9 mouse cellular contexts compared by ENCODE assay signal in the genomic region with DNA sequence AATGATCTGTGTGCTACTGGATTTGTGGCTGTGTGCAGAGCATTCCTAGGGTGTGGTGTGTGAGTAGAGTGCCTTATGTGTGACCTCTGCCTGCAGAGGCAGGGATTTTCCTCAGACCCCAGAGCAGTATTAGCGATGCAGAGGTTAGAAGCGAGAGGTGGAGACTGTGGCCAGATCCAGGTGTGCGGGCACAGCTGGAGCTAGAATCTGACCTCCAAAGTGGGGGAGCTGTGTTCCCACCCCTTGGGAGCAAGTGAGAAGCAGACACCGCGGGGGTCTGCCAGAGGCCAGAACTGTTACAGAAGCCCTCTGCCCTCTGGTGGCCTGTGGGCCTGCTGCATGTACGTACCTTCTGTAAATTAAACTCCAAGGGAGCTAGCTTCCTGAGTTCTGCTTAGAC. TPM values are rescaled to one million over a fixed set of nuclear protein-coding genes. Genes with fewer than 3 reads are reported as not detected.
DNase-seq lines count a peak whose midpoint lies in the region; ATAC-seq lines count a peak whose summit lies in the region.
"Had no signal": no experiment of that assay in that cellular context is flagged by ENCODE, and none has a peak within 500 bp of the region (broad histone marks: within the 10 kb centered on the region; RNA-seq: fewer than 3 reads in every experiment).

No protein-coding gene starts in this region.

- no peak for ATAC-seq in hindbrain, embryonic 12.5 days (ENCODE audit: low FRiP score)
- ATAC-seq in inflammation-experienced regulatory T-cells, adult 6 months: no peak
- ATAC-seq in erythroblast, adult 5-6 weeks (replicated peaks; ENCODE audit: low FRiP score, poor library complexity, severe bottlenecking): no peak

- no peak overlapping the region for H3K9ac ChIP-seq in hindbrain, embryonic 12.5 days
- H3K9ac ChIP-seq: lung, embryonic 15.5 days had no signal

- no peak overlapping the region for H3K4me2 ChIP-seq in hindbrain, embryonic 12.5 days (replicated peaks)
- H3K4me2 ChIP-seq: lung, embryonic 15.5 days had no signal

- WGBS in hindbrain, embryonic 10.5 days: 26% methylated on average over 6 of the region's 6 CpGs
- WGBS in hindbrain, embryonic 12.5 days: 18% methylated on average over 6 of the region's 6 CpGs

- no peaks in the 10 kb centered on the region for H3K9me3 ChIP-seq in hindbrain, embryonic 10.5 days
- no peaks in the 10 kb centered on the region for H3K9me3 ChIP-seq in hindbrain, embryonic 12.5 days (replicated peaks)
- H3K9me3 ChIP-seq: lung, embryonic 15.5 days had no signal

- peak; percentile 45 for DNase-seq in hindbrain, embryonic 10.5 days (ENCODE audit: low spot score)
- DNase-seq in A20 (ENCODE audit: low read depth, low spot score) (peak; percentile 70), ZHBTc4 (ENCODE audit: low read depth, low spot score) (peak; percentile 68)
- peak; percentile 34 for DNase-seq in lung, postnatal 36 days
- DNase-seq in gastrocnemius, postnatal 25 days: no peak

- H3K27me3 ChIP-seq in hindbrain, embryonic 10.5 days (ENCODE audit: insufficient read depth, poor library complexity, severe bottlenecking): peaks cover 13% of the 10 kb centered on the region
- peaks cover 8% of the 10 kb centered on the region; the same call in 1 of the 2 replicates for H3K27me3 ChIP-seq in hindbrain, embryonic 12.5 days
- H3K27me3 ChIP-seq: lung, embryonic 15.5 days had no signal

- H3K27ac ChIP-seq in hindbrain, embryonic 10.5 days: no peak overlapping the region; the same call in 1 of the 2 replicates
- no peak overlapping the region for H3K27ac ChIP-seq in hindbrain, embryonic 12.5 days
- H3K27ac ChIP-seq: lung, embryonic 15.5 days had no signal

- peaks cover 23% of the 10 kb centered on the region for H3K4me1 ChIP-seq in hindbrain, embryonic 10.5 days (replicated peaks)
- no peaks in the 10 kb centered on the region for H3K4me1 ChIP-seq in hindbrain, embryonic 12.5 days
- H3K4me1 ChIP-seq: lung, embryonic 15.5 days had no signal

- H3K4me3 ChIP-seq in hindbrain, embryonic 10.5 days: peak overlapping the region; percentile 23; the same call in 1 of the 2 replicates
- no peak overlapping the region for H3K4me3 ChIP-seq in hindbrain, embryonic 12.5 days
- H3K4me3 ChIP-seq: lung, embryonic 15.5 days had no signal

- H3K36me3 ChIP-seq in hindbrain, embryonic 10.5 days: no peaks in the 10 kb centered on the region
- no peaks in the 10 kb centered on the region for H3K36me3 ChIP-seq in hindbrain, embryonic 12.5 days
- H3K36me3 ChIP-seq: lung, embryonic 15.5 days had no signal

RNA-seq across cellular contexts. Expression of gene Arhgap30, which starts 1.7 kb away (rescaled TPM):
- polyA plus RNA-seq in hindbrain, embryonic 10.5 days (2016; fragmentation: Nextera tagmentation; extraction: Ambion mirVana): 0.82 and 0.98 TPM in 2 replicates
- polyA plus RNA-seq in hindbrain, embryonic 12.5 days (2016; fragmentation: Nextera tagmentation; extraction: Ambion mirVana): 0.83 and 0.98 TPM in 2 replicates
- 10 to 100 TPM; 73.5 to 84.6 (median 78.0) TPM for polyA plus RNA-seq in inflammation-experienced regulatory T-cells, adult 6 months (2017; shearing (Covaris generic))
- total RNA-seq in gastrocnemius, postnatal 25 days (2021): under 1 TPM; 0.49 to 0.86 TPM
- total RNA-seq in erythroblast, adult 5-6 weeks (2015; ENCODE audit: low replicate concordance): 20.1 and 21.1 TPM in 2 replicates
- total RNA-seq in erythroblast, adult 5-6 weeks (2017; ENCODE audit: low replicate concordance): 25.9 and 26.9 TPM in 2 replicates

RNA-seq across cellular contexts. Expression of gene Nectin4, which starts 17.2 kb away (rescaled TPM):
- polyA plus RNA-seq in hindbrain, embryonic 10.5 days (2016; fragmentation: Nextera tagmentation; extraction: Ambion mirVana): 1.5 and 1.7 TPM in 2 replicates
- polyA plus RNA-seq in hindbrain, embryonic 12.5 days (2016; fragmentation: Nextera tagmentation; extraction: Ambion mirVana): 1.6 and 1.7 TPM in 2 replicates
- under 1 TPM in 2 of 3 experiments, not detected in 1; 0.09 to 0.25 TPM for polyA plus RNA-seq in inflammation-experienced regulatory T-cells, adult 6 months (2017; shearing (Covaris generic))
- total RNA-seq in gastrocnemius, postnatal 25 days (2021): not detected
- total RNA-seq in erythroblast, adult 5-6 weeks (2015; ENCODE audit: low replicate concordance): not detected in 2 replicates
- 0.68 TPM in 1 of 2 replicates, not detected in the other for total RNA-seq in erythroblast, adult 5-6 weeks (2017; ENCODE audit: low replicate concordance)

RNA-seq across cellular contexts. Expression of gene Usf1, which starts 24.0 kb away (rescaled TPM):
- 143 and 159 TPM in 2 replicates for polyA plus RNA-seq in hindbrain, embryonic 10.5 days (2016; fragmentation: Nextera tagmentation; extraction: Ambion mirVana)
- polyA plus RNA-seq in hindbrain, embryonic 12.5 days (2016; fragmentation: Nextera tagmentation; extraction: Ambion mirVana): 175 and 182 TPM in 2 replicates
- polyA plus RNA-seq in inflammation-experienced regulatory T-cells, adult 6 months (2017; shearing (Covaris generic)): 10 to 100 TPM; 46.9 to 62.6 (median 57.2) TPM
- total RNA-seq in gastrocnemius, postnatal 25 days (2021): 10 to 100 TPM; 24.6 to 25.2 TPM
- 2.7 and 12.7 TPM in 2 replicates for total RNA-seq in erythroblast, adult 5-6 weeks (2015; ENCODE audit: low replicate concordance)
- 9.1 and 23.1 TPM in 2 replicates for total RNA-seq in erythroblast, adult 5-6 weeks (2017; ENCODE audit: low replicate concordance)

RNA-seq across cellular contexts. Expression of gene Klhdc9, which starts 26.5 kb away (rescaled TPM):
- polyA plus RNA-seq in hindbrain, embryonic 10.5 days (2016; fragmentation: Nextera tagmentation; extraction: Ambion mirVana): 2.1 and 2.5 TPM in 2 replicates
- polyA plus RNA-seq in hindbrain, embryonic 12.5 days (2016; fragmentation: Nextera tagmentation; extraction: Ambion mirVana): 2.0 and 3.6 TPM in 2 replicates
- 1 to 10 TPM in 1 of 3 experiments, under 1 TPM in 1, not detected in 1; 0.54 to 1.4 TPM for polyA plus RNA-seq in inflammation-experienced regulatory T-cells, adult 6 months (2017; shearing (Covaris generic))
- not detected for total RNA-seq in gastrocnemius, postnatal 25 days (2021)
- total RNA-seq in erythroblast, adult 5-6 weeks (2015; ENCODE audit: low replicate concordance): not detected in 2 replicates
- not detected in 2 replicates for total RNA-seq in erythroblast, adult 5-6 weeks (2017; ENCODE audit: low replicate concordance)

RNA-seq across cellular contexts. Expression of gene Tstd1, which starts 31.6 kb away (rescaled TPM):
- 9.7 and 10.1 TPM in 2 replicates for polyA plus RNA-seq in hindbrain, embryonic 10.5 days (2016; fragmentation: Nextera tagmentation; extraction: Ambion mirVana)
- polyA plus RNA-seq in hindbrain, embryonic 12.5 days (2016; fragmentation: Nextera tagmentation; extraction: Ambion mirVana): 8.1 and 9.4 TPM in 2 replicates
- polyA plus RNA-seq in inflammation-experienced regulatory T-cells, adult 6 months (2017; shearing (Covaris generic)): 10 to 100 TPM in 2 of 3 experiments, 1 to 10 TPM in 1; 9.8 to 17.9 (median 12.6) TPM
- total RNA-seq in gastrocnemius, postnatal 25 days (2021): 1 to 10 TPM in 1 of 2 experiments, under 1 TPM in 1; 0.95 to 1.3 TPM
- not detected in 2 replicates for total RNA-seq in erythroblast, adult 5-6 weeks (2015; ENCODE audit: low replicate concordance)
- total RNA-seq in erythroblast, adult 5-6 weeks (2017; ENCODE audit: low replicate concordance): not detected in 2 replicates

Comparison
In these comparisons a context has a peak if more than half of its experiments do, and no peak if none do; other contexts are left out.
1. RNA of gene Arhgap30, which starts 1.7 kb away (polyA plus RNA-seq): 73.5 to 84.6 TPM in inflammation-experienced regulatory T-cells, adult 6 months; 0.82 to 0.98 TPM in hindbrain, embryonic 10.5 days and 0.83 to 0.98 TPM in hindbrain, embryonic 12.5 days; every median in the first group is over 10 times any median in the second.